Mouse (Mus musculus) heart, postnatal 0 days (tissue): ENCODE measurements around the gene Nelfe.
"Not testable (repeated sequence)": the region's sequence is repeated elsewhere in the genome, so short reads cannot be mapped to it uniquely, and the experiment has no call there.

ENCODE experiments used
- CTCF ChIP-seq: IDR thresholded peaks from 2 replicates; pipeline ENCODE4 v1.5.1; 2016; ENCODE audit warnings: antibody characterized with exemption, control low read depth, low read depth
- EP300 ChIP-seq: IDR thresholded peaks from 2 replicates; pipeline ENCODE4 v1.6.1; 2016; ENCODE audit warnings: antibody characterized with exemption, low read depth

GRCm38 (mm10) chr17:34800781-34801305 lies 49.3 kb upstream of the Nelfe start:
- TF ChIP-seq CTCF, EP300: not testable (repeated sequence)
